Mouse (Mus musculus) embryonic fibroblast, embryonic 13.5 days (primary cell): ENCODE measurements around the gene Galnt16. TPM values are rescaled to one million over a fixed set of nuclear protein-coding genes. Genes with fewer than 3 reads are reported as not detected.

Experiments used
- H3K27ac ChIP-seq: 2 replicates; pipeline ENCODE4 v1.5.1; 2012; ENCODE audit warnings: low read length, control low read depth, inconsistent platforms; ENCODE audit not compliant: insufficient read depth
- H3K4me1 ChIP-seq: 2 replicates; pipeline ENCODE4 v1.6.1; 2011; ENCODE audit warnings: low read length; ENCODE audit not compliant: control insufficient read depth, insufficient read depth
- H3K4me3 ChIP-seq: 2 replicates; pipeline ENCODE4 v1.5.1; 2011; ENCODE audit warnings: mild to moderate bottlenecking, control low read depth, low read length; ENCODE audit not compliant: insufficient read depth
- CTCF ChIP-seq: IDR thresholded peaks from 2 replicates; pipeline ENCODE4 v1.5.1; 2011; ENCODE audit warnings: mild to moderate bottlenecking, control low read depth, low read length, moderate library complexity, borderline replicate concordance; ENCODE audit not compliant: insufficient read depth
- POLR2A ChIP-seq: IDR thresholded peaks from 2 replicates; pipeline ENCODE4 v1.6.1; 2011; ENCODE audit warnings: low read depth, mild to moderate bottlenecking, control low read depth, low read length, moderate library complexity
- polyA plus RNA-seq: library from polyadenylated mRNA; stranded (reverse); fragments of >200 nt; gene quantifications from 2 replicates; pipeline ENCODE4 v1.2.4, GENCODE M21; 2011; ENCODE audit warnings: low read depth; ENCODE audit not compliant: missing spikeins, insufficient read length

The Galnt16 gene
- polyA plus RNA-seq, 1 experiment: 7.8 TPM

DNA sequence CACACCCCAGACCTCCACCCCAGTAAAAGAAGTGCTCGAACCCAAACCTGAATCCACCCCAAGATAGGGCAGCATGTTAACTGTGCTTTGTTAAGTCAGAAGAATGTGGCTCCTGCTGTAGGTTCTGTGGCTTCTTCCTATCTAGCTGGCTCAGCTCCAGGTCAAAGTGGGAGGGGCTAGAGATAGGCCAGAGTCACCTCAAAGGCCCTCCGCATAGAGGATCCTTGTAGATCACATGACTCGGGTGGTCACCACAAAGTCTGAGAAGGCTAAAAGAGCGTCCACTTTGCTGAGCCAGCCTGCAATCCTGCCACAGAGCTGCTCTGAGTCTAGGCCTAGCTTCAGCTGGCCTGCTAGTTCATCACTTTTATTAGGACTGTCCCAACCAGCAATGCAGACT lies 76.1 kb downstream of the Galnt16 start:
- no peak for TF ChIP-seq POLR2A
- TF ChIP-seq CTCF: no peak
- Histone ChIP-seq H3K4me1 (0 out of 2 replicates have a peak, but pooled peaks cover 3% of the 10 kb centered on the region), H3K4me3 (no peak overlapping the region)

DNA sequence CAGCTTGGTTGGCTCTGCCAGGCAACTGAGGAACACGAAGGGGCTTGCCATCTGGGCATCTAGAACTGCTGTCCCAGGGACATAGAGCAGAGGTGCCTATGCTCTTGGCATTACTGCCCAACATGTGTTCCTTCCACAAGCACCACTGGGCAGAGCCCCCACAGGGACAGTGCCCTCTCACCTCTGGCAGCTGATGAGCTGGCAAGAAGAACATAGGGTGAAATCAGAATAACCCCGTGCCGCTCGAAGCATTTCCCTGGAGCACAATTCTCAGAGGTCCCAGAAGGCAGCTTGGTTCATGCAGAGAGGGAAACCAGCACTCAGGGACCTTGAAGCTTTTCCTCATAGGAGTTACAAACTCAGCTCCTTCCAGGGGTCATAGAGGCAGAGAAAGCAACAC lies 76.7 kb downstream of the Galnt16 start:
- H3K4me3 ChIP-seq: no peak overlapping the region
- H3K4me1 ChIP-seq: 0 out of 2 replicates have a peak, but pooled peaks cover 3% of the 10 kb centered on the region
- no peak overlapping the region for H3K27ac ChIP-seq
- TF ChIP-seq POLR2A (no peak), CTCF (no peak)

More for the DNA sequence above, 76.1 kb downstream of the Galnt16 start:
- no peak overlapping the region for H3K27ac ChIP-seq

DNA sequence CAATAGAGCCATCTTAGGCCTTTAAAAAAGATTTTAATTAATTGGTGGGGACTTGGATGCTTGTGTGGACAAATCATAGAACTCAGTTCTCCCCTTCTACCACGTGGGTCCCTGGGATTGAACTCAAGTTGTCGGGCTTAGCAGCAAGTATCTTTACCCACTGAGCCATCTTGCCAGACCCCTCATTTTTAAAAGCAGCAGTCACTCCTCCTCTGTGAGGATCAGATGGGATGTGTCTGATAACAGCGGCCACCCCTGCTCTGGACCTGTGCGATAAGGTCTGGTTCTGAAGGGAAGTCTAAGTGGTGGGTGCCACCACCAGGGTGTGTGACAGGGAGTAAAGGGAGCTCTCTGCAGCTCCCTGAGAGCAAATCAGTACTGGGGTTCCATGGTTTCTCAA lies 77.5 kb downstream of the Galnt16 start:
- TF ChIP-seq POLR2A (no peak), CTCF (no peak)
- no peak overlapping the region for H3K4me3 ChIP-seq
- 0 out of 2 replicates have a peak, but pooled peaks cover 3% of the 10 kb centered on the region for H3K4me1 ChIP-seq
- no peak overlapping the region for H3K27ac ChIP-seq

DNA sequence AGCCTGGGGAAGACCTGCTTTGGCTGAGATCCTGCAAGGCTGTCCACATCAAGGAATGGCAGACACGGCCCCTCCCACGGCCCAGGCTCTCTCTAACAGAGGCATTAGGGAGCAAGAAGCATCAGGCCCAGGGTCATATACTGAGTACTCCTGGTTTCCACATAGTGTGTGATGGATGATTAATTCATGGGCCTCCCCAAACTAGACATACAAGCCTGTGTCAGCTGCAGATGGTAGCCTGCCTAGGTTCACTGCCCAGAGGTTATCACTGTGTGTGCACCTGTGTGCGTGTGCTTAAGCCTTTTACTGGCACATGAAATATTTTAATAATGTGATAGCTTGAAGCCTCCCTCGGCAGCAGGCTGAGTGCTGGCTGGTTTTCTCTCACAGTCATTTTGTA lies 77.9 kb downstream of the Galnt16 start:
- H3K4me1 ChIP-seq: 0 out of 2 replicates have a peak, but pooled peaks cover 3% of the 10 kb centered on the region
- TF ChIP-seq POLR2A (no peak), CTCF (no peak)
- H3K27ac ChIP-seq: no peak overlapping the region
- H3K4me3 ChIP-seq: no peak overlapping the region

DNA sequence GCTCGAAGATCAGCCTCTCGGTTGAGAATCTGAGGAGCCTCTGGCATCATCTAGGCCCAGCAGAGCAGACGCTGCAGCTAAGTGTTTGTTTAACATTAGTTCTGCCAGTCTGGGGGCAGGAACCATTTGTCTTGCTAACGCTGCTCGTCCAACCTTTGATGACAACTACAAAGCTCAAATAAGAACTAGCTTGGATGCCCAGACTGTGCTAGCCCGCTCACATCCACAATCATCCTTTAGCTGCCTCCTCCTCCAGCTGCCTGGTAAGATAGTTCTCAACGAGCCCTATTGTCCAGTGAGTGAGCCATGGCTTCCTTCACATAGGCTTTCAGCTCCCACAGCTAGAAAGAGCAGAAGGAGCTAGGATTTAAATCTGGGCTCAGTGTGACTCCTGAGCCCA lies 80.2 kb downstream of the Galnt16 start:
- peaks cover 3% of the 10 kb centered on the region; the same call in 1 of the 2 replicates for H3K4me1 ChIP-seq
- H3K4me3 ChIP-seq: no peak overlapping the region
- H3K27ac ChIP-seq: no peak overlapping the region
- TF ChIP-seq POLR2A: no peak
- TF ChIP-seq CTCF: no peak

DNA sequence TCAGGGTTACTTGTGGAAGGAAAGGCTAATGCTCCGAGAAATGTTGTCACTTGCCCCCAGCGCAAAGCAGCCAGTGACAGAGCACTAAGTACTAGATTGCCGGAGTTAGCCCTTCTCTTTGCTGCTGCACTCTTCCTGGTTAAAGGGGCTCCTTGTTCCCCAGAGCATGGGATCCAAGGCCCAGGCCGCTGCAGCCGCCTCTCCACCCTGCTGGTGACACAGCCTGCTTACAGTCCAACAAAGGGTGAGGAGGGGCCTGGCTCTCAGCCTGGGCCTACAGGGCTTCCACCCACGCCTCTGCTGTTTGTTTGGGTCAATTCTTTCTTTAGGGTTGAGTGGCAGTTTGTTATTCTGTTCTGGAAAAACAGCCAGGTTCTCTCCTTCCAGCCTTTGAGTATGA lies 80.7 kb downstream of the Galnt16 start:
- no peak overlapping the region for H3K27ac ChIP-seq
- peaks cover 5% of the 10 kb centered on the region for H3K4me1 ChIP-seq
- TF ChIP-seq CTCF (no peak), POLR2A (no peak)
- no peak overlapping the region for H3K4me3 ChIP-seq

DNA sequence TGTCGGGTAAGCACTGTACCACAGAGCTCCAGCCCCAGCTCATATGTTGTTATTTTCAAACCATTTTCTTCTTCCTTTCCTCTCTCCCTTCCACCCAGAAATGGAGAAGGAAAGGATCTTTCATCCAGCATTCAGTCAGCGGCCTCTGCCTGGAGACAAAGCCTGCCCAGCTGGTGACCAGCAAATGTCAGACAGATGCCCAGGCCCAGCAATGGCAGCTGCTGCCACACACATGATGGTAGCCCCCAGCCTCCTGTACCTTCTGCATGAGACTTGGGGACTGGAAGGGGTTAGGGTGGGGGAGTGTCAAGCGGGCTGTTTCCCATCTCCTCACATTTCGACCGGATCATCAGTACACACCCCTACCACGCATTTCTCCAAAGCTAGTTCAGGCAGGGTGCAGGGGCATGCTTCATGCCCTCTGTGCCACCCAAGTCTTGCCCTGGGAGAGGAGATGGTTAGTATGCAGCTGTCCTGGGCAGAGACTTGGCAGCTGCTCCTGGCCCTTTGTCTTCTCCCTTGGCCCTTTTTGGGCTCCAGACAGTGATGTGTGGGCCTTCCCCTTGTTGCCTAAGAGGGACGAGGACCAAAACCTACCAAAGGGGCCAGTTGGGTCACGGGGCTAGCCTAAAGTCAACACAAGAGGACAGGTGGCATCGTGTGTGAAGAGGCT lies 83.7 kb downstream of the Galnt16 start:
- Histone ChIP-seq H3K4me1 (peaks cover 9% of the 10 kb centered on the region), H3K27ac (no peak overlapping the region), H3K4me3 (no peak overlapping the region)
- TF ChIP-seq POLR2A (no peak), CTCF (no peak)

DNA sequence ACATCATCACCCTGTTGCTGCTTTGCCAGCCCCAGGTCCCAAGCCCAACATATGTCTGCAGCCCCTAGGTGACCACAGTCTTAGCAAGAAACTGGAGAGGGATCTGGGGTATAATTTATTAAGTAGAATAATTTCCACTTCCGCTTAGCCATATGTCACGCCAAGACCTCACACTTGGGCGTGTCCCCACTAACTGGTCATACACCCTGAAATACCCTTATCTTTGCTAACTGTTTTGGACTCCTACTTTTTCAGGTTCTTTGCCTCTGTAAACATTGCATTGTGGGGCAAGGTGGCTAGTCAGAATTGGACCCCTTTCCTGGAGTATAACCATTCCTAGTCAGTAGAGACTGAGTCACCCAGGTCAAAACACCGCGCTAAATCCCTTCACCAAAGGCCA lies 84.4 kb downstream of the Galnt16 start:
- TF ChIP-seq CTCF: no peak
- TF ChIP-seq POLR2A: no peak
- H3K27ac ChIP-seq: no peak overlapping the region
- H3K4me1 ChIP-seq: peaks cover 9% of the 10 kb centered on the region
- H3K4me3 ChIP-seq: no peak overlapping the region

DNA sequence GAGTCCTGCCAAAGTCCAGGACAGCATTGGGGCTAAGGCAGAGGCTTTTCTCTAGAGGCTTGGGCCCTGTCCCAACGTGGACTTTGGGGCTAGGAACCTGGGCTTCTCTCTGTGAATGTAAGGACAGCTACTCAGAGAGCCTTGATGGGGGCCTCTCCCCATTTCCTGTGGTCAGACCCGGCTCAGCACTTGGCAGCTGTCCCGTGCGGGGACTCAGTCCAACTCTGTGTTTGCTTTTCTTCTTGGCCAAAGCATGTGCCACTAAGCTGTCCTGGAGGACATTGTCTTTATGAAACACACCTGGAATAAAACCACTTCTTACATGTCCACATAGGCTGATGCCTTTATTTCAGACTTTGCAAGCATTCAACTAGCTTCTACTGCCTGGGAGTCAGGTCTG lies 85.5 kb downstream of the Galnt16 start:
- no peak for TF ChIP-seq CTCF
- no peak for TF ChIP-seq POLR2A
- H3K4me3 ChIP-seq: no peak overlapping the region
- peaks cover 8% of the 10 kb centered on the region for H3K4me1 ChIP-seq
- no peak overlapping the region for H3K27ac ChIP-seq

DNA sequence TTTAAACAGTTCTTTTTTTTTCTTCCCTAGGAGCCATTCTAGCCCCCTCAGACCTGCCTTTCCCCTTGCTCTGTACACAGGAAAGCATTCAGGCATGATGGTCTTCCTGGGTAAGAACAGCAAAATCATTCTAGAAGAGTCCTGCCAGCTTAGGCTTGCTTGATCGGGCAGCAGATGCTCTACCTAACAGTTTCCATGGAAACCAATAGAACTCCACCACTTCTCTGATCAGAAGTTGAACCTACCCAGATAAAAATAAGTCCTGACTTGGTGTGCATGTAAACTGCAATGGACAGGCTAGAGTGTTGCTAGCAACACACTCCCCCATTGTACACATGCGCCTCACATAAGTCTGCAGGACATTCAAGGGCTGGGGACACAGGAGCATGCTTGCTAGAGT lies 86.1 kb downstream of the Galnt16 start:
- TF ChIP-seq POLR2A (no peak), CTCF (no peak)
- Histone ChIP-seq H3K27ac (no peak overlapping the region), H3K4me1 (peaks cover 7% of the 10 kb centered on the region), H3K4me3 (no peak overlapping the region)
